Mouse (Mus musculus): ENCODE results near the gene Itpk1.
"Not testable (repeated sequence)": the region's sequence is repeated elsewhere in the genome, so short reads cannot be mapped to it uniquely, and the experiment has no call there.

Gene Itpk1

DNA sequence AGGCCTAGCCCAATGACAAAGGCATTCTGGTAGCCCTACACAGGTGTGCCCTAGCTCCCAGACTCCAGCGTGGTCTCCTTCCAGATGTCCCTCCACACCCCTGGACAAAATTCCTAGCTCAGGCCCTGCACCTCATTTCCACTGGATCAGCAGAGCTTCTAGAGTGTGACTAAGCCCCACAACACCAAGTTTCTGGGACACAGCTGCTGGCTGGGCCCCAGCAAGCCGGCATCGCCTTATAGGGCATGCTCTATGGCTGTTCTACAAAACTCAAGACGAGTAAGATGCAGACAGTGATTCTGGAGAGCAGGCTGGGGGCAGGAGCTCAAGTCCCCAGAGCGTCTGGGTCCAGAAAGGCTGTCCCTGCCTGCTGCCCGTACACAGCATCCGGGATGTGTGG is 43.0 kb downstream of the Itpk1 start:
- DNase-seq (ENCODE audit: low spot score in 2 of 2), result no peak

DNA sequence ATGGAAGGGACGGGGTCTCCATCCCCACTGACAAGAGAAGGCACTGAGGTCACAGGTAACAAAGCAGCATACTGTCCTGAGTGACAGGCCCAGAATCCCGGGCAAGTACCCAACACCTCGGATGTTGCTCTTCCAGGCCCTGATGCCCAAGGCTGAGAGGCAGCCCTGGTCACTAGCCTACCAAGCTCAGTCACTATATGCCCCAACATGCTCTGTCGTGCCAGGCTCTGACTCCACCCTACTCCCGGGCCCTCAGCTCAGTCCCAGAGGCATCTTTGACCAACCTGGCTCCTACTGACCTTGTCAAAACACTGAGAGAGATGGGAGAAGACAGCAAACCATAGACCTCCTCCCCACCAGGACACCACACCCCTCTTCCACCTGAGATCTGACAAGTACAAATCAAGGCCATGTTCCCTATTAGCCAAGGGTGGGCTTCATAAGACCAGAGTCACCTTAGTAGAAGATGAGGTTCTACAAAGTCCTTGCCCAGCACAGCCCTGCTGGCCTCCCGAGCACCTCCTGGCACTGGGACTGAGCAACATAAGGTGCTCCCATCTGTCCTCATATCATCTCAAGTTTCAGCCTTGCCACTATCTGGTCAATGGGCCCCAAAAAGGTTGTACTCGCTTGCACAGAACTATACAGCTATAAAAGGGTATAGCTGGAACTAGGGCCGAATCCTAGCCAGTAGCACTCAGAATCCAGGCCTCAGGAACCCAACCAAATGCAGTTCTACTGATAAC is 43.7 kb downstream of the Itpk1 start:
- DNase-seq (ENCODE audit: low spot score in 2 of 2), result no peak

DNA sequence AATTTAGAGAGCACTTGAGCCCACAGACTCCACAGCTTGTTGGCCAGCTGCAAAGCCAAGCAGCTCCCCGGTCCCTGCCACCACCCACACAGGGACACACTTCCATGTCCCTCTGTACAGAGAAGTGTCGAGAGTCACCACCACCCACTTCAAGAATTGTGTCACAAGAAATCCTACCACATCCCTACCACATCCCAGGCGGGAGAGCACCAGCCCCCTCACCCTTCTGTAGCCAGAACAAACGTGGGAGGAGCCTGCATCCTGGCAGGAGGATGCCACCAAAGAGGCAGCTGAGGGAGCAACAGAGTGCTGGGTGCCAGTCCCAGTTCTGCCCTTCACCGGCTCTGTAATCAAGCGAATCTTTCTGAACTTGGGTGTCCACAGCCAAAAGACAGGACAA is 51.7 kb downstream of the Itpk1 start:
- no peak for DNase-seq (ENCODE audit: low spot score in 2 of 2)

DNA sequence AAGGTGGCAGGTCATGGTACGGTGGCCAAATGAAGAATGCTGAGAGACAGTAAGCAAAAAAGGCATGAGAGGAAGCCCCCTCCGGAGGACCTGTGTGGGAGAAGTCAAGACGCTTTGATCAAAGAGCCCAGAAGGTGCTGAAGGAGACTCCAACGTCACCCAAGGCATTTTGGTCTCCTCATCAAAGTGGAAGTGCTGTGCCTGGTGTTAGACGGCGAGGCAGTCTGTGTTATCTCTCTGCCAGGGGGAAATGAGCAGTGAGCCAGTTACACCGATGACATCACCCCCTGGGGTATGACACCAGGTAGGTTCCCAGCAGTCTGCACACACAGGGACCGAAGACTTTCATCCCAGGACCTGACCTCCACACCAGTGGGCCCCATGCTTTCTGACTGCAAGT is 52.3 kb downstream of the Itpk1 start:
- DNase-seq (ENCODE audit: low spot score in 2 of 2), result no peak

DNA sequence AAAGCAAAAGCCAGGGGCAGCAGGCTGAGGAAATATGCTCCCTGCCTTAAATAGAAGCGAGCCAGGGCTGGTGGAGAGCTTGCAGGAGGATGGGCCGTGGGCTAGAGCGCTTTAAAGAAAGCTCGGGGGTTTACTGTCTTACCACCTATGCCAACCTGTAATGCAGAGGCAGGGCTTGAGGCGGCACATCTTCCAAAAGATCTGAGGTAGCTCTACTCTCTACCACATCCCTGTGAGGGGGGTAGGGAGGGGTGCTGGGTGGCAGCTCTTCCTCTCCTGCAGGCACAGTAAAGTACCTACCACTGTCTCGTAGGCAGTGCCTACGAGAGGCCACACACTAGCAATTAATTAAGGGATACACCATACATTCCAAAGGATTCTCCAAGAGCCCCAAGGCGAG is 52.9 kb downstream of the Itpk1 start:
- DNase-seq (ENCODE audit: low spot score in 2 of 2), result peak in 1 of 2 experiments; percentile 35

DNA sequence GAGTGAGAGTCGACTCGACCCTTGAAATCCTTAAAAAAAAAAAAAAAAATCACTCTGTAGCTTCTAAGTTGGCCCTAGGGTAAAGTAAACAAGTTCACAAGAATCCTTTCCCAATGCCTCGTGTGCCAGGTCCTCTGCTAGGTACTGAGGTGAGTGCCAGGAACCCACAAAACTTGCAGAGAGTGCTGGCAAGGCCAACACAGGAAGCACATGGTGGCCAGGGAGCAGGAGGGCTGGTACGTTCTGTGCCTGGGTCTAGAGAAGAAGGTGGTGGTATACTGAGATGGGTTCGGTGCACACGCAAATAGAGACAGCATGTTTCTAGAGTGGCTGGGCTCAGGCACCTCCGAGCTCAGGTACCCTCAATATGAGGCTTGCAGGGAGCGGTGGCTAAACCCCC is 53.3 kb downstream of the Itpk1 start:
- no peak for DNase-seq (ENCODE audit: low spot score in 2 of 2)

DNA sequence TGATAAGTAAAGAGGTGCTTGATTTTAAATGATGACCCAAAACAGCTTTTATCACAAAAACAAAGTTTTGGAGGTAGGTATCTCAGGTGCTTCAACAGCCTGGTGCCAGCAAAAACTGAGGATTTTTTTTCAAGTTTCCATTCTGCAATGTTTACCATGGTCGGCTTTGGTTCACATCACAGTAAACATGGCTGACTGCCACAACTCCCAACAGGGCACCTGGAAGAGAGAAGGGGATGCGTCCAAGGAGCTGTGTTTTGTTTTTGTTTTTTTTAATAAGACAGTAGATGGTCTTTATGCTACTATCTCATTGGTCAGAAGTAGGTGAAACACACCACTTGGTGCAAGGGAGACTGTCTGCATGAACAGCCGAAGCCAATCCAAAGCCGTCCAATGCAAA is 54.1 kb downstream of the Itpk1 start:
- no peak for DNase-seq (ENCODE audit: low spot score in 2 of 2)

DNA sequence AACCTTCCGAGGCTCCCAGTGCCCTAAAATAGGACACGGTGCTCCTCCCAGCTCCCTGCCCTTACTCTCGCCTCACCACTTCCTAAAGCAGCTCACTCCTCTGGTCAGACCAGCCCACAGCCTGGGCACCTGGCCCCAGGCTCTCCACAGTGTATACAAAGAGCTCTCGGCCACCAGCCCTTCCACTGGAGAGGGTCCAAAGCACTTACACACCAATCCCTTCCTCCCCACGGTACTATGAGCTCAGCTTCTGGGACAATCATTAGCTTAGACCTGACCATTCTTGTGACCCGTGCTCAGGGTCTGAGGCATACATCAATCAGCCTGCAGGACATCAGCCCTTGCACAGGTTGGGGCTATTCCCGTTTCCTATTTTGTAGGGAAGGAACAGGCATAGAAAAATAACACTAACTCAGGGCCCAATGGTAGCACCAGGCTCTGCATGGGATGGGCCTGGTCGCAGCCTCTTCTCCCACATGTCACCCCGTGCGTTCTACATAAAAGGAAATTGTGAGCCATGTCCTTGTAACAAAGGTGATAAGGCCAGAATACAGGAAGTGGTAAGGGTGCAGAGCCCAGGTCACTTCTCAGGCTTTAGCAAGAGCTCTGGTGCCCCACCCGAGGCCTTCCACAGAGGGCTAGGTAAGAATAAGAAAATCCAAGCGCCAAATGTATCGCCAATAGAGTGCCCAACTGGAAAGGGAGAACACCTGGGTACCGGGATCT is 56.7 kb downstream of the Itpk1 start:
- peak in 1 of 2 experiments; percentile 23 for DNase-seq (ENCODE audit: low spot score in 2 of 2)

DNA sequence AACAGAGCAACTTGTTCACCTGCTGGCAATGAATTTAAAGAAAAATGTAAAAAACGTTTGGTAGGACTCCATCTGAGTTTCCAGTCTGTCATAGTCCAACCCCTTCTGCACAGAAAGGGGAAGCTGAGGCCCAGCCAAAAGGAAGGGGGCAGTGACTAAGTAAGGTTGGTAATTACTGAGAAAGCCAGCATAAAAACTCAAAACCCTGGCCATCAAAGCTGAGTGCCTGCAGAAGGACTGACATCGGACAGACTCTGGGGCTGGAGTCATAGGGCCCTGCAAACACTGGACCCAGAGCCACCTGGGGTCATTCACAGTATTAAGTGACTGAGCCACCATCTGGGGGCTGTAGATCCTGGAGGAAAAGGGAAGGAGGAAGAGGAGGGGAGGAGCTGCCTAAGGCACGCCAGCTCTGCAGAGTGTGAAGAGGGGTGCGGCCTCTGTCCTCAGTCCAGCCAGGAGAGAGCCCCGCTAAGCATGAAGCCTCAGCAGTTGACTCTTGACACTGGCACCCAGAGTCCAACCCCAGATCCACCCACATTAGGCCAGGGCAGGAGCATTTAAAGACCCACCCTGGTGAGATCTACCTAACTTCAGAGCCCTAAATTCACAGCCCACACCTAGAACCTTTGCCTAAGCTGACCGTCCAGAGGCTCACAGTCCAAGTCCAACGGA is 58.0 kb downstream of the Itpk1 start:
- DNase-seq (ENCODE audit: low spot score in 2 of 2), result peak; percentile 69 to 73

DNA sequence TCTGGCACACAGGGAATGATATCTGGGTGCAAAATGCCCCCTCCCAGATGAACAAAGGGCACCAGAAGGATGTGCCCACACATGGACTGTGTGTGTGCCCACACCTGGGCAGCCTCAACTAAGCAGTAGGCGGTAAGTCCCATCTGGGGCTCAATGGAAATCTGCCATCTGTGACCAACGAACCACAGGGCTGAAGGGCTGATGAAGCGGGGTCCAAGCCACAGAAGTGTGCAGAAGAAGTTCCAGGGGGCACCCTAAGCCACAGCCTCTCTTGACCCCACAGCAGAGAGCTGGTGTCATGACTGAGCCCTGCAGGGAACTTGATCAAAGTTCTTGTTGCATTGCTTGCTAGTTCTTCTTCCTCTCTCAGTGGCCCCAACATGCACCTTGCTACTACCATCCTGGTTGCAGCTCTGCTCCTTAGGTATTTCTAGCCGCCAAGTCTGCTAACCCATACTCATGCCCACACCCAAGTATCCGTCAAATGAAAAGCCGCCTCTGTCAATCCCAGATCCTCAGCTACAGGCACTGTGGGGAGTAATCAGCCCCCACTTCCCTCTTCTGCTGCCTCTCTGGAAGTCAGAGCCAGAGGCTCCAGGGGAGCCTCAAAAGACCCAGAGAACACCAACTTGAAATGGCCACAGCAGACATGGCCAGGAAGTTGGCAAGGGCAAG is 58.7 kb downstream of the Itpk1 start:
- peak; percentile 59 for DNase-seq (ENCODE audit: low spot score in 2 of 2)

DNA sequence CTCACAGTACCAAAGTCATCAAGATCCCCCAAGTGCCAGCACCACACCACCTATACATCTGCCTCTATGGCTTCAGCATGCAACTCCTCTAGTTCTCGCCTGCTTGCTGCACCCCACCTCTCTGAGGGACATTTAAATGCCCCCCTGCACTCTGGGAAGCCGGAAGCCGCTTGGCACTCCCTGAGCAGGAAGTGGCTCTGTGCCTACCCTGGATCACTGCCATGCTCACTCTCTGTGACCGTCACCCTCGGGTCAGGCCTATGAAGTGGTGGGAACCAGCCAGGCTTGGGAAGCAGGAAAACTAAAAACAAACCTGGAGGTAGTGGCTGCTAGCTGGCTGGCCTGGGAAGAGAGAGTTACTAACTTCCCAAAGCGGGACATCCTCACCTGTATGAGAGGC is 61.4 kb downstream of the Itpk1 start:
- peak; percentile 60 to 61 for DNase-seq (ENCODE audit: low spot score in 2 of 2)

DNA sequence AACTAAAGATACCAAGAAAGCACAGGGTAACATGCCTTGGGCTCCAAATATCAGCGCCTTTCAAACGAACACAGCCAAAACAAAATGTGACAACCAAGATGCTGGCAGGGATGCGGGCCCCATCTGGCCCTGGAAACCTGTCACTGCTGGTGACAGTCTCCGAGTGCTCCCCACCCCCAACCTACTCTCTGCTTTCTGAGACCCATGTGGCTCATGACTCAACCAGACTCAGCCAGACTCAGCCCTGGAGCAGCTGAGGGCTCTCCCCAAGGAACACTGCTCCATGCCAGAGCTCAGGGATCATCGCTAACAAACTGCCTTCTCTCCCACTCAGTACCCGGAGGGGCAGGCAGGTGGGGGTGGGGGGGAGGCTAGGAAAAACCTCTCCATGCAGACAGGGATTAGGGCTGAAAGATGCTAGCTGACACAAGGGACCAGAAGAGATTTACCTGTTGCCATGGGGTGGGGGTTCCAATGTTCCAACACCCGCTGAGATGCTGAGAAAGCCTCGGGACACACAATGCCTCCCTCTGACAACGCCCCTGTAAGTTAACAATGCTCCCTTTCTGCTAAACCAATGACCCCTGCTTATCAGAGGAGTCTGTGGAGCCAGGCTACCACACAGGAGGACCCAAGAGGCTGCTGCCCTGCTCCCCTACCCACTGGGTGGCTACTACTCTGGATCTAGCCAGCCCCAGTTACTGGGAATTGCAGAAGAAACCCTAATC is 64.1 kb downstream of the Itpk1 start:
- no peak for DNase-seq (ENCODE audit: low spot score in 2 of 2)

DNA sequence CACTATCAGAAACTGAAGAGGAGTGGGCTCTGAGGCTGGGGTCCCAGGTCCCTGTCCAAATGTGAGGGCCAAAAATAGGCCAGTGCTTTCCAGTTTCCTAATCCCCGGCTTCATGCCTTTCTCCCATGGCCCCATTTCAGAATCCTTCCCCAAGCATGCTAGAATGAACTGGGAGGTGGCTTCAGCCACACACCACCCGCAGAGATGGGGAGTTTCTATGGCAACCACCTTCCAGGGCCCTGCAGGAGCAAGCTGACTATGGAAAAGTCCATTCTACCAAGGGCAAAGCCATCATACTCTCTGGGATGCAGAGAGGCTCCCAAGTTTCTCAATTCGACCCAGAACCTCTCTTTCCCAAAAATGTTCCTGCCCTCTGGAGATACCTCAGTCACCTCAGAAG is 65.9 kb downstream of the Itpk1 start:
- no peak for DNase-seq (ENCODE audit: low spot score in 2 of 2)

DNA sequence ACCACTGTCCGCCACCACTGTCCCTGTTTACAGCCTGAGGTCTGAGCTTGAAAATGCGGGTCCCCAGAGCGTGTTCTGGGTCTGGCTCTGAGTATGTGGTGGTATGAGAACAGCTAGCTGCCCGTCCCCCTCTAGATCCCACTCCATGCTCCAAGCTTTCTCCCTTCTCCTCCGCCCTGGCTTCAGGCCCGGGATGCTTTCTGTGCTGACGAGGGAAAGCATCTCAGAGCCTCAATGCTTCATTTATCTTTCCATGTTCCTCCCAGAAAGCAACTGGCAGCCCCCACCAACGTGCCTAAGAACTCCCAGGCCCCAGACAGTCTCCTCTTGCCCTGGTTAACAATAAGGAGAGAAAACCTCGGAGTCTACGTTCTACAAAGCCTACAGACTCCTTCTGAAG is 67.5 kb downstream of the Itpk1 start:
- no peak for DNase-seq (ENCODE audit: low spot score in 2 of 2)

DNA sequence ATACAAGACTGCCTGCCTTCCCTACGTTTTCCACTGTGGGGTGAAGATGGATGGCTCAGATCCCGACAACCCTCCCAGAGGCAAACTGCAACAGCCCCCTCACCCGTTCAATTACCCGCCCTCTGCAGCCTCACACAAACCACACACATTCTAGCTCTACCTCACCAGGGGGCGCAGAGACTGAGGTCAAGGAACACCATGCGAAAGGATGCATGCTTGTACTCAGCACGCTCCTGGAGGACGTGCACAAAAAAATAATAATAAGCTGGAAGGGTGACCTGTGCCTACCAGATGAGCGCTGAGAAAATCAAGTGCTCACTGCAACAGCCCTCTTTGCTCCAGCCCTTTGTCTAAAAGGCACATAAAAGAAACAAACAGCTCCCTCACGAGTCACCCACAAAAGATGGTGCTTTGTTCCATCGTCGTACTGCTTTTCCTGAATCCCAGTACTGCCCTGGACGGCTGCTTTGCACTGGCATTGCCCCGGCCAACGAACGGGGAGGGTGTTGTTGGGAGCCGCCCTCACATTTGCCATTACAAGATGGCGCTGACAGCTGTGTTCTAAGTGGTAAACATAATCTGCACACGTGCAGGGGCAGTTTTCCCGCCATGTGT is 70.2 kb downstream of the Itpk1 start:
- DNase-seq (ENCODE audit: low spot score in 2 of 2), result no peak

DNA sequence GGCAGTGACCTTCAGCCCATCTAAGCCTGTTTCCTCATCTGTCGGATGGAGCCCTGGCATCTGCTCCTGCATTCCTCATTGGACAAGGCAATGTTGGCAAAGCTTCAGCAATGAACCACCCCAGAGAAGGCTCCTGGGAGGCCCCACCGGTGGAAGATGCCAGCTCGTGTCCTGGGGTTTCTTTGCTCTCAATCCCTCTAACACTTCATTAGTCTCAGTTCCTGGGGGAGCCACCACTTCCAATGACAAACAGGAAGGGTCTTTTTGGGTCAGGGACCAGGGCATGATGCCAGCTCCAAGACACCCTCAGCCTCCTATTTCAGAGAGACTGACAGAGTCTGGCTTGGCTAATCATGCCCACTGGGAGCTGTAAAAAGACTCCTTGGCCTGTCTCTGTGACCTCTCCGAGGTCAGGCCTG is 71.6 kb downstream of the Itpk1 start:
- no peak for DNase-seq (ENCODE audit: low spot score in 2 of 2)

DNA sequence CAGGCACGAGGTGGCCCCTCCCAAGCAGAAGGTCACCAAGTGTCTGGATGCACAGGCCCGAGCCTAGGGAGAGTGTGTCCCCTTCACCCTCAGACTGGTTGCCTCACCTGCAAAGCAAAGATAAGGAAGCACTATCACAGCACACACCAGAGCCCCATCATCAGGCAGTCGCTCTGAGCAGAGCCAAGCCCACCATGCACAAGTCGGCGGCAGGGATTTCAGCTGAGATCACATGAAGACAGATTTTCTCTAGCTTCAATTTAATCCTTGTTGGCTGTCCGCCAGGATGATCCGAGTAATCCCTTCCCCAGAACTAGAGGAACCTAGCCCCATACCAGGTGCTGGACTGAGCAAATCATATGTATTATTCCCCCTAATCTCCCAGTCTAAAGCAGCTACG is 73.0 kb downstream of the Itpk1 start:
- no peak for DNase-seq (ENCODE audit: low spot score in 2 of 2)

DNA sequence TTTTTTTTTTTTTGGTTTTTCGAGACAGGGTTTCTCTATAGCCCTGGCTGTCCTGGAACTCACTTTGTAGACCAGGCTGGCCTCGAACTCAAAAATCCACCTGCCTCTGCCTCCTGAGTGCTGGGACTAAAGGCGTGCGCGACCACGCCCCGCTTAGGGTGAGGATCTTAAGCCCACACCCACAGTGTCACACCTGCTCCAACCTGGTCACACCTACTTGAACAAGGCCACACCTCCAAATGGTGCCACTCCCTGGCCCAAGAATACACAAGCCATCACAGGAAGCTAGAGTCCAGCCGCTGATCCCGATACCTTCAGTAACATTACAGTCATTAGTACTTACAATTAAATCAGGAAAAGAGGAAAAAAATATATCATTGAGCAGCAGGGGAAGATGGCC is 74.3 kb downstream of the Itpk1 start:
- DNase-seq (ENCODE audit: low spot score in 2 of 2), result not testable (repeated sequence)

DNA sequence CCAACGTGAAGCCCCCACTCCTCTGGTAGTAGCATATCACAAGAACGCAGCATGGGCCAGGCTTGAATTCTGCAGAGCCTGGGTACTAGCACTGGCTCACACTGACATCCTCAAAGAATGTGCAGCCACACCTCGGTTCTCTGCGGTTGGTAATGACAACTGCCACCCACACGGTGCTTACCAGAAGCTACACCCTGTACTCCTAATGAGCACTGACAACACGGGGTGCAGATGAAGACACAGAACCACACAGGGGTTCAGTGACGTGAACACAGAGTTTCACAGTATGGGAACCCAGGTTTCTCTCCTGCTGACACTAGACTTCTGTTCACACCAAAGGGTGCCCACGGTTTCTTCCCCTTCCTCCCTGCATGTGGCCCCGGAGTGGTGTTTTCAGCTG is 76.5 kb downstream of the Itpk1 start:
- peak; percentile 48 to 54 for DNase-seq (ENCODE audit: low spot score in 2 of 2)

DNA sequence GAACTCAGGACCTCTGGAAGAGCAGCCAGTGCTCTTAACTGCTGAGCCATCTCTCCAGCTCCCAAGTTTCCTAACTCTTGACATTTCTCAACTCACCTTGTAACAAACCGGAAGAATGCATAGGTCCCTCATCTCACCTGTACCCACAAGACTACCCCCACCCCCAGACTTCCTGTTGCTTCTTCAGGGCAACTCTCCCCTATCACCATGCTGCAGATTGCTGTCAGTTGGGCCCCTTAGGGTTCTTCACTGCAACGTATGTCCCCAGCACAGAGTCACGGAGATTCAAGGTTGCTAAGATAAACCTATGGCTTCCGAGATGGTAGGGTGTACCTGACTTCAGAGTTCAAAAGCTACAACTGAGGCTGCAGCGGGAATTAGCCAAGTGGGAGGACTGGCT is 77.2 kb downstream of the Itpk1 start:
- DNase-seq (ENCODE audit: low spot score in 2 of 2), result peak; percentile 38 to 43

DNA sequence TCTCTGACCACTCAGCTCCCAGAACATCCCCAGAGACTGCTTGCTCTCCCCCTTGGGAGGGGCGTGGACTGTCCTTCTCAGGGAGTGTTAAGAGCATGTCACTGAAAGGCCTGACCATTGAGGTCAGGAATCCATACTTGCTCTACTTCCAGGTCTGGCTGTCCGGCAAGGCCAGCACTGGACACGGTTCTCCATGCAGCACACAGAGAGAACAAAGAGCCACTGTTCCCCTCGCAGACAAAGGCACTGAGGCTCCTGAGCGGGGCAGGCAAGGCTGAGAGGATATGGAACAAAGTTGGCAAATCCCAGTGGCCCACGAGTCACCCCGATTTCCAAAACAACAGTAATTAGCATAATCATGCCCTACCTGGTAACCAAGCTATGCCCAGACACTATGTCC is 77.9 kb downstream of the Itpk1 start:
- no peak for DNase-seq (ENCODE audit: low spot score in 2 of 2)
